Mouse (Mus musculus) lung, postnatal 0 days (tissue): ENCODE measurements at regions not wholly inside any gene's neighbourhood (a gene's known extent, or its start where the extent isn't known, plus 50 kb on each side); places are given as distances from the start of the nearest gene placed in this dataset.

ENCODE experiments used
- CTCF ChIP-seq: IDR thresholded peaks from 2 replicates; pipeline ENCODE4 v1.5.1; 2016; ENCODE audit warnings: antibody characterized with exemption, mild to moderate bottlenecking
- EP300 ChIP-seq: IDR thresholded peaks from 2 replicates; pipeline ENCODE4 v1.6.1; 2016; ENCODE audit warnings: antibody characterized with exemption, mild to moderate bottlenecking, control low read depth

GRCm38 (mm10) chr3:148412191-148412590 is 578.2 kb downstream of the Adgrl2 start:
- no peak for TF ChIP-seq CTCF
- TF ChIP-seq EP300 = no peak
